Mouse (Mus musculus) adrenal gland, postnatal 4 days (tissue): ENCODE results near the gene Hrh2. TPM values are rescaled to one million over a fixed set of nuclear protein-coding genes. Genes with fewer than 3 reads are reported as not detected.

Experiments
- DNase-seq, 2 experiments: peaks; one replicate each; pipeline ENCODE4 v3.0.0; 2021 to 2022; ENCODE audit warnings: low spot score in 2 of 2, mixed read lengths in 2 of 2
- long read RNA-seq, 2 experiments: library from polyadenylated mRNA; stranded (forward); transcript quantifications; one replicate each; pipeline ENCODE4 v2.0.0; 2021
- total RNA-seq, 2 experiments: library from RNA; stranded (reverse); gene quantifications; 2 replicates each; pipeline ENCODE4 v1.2.3; 2021

Gene Hrh2
- total RNA-seq = under 1 TPM; 0.17 to 0.25 TPM
- long read RNA-seq, experiment 1 = 0 reads
- long read RNA-seq, experiment 2 = 0 reads

GRCm38 (mm10) chr13:54192021-54192481 is at the start of gene Hrh2:
TSS of gene Hrh2 (plus strand) at chr13:54192129.
- no peak for DNase-seq

GRCm38 (mm10) chr13:54143788-54144187 is 48.1 kb upstream of the Hrh2 start:
- DNase-seq = no peak

- no peak for DNase-seq
Observed at GRCm38 (mm10) chr13:54144624-54145023, 47.3 kb upstream of the Hrh2 start.

GRCm38 (mm10) chr13:54147328-54147727 is 44.6 kb upstream of the Hrh2 start:
- DNase-seq = no peak

DNA sequence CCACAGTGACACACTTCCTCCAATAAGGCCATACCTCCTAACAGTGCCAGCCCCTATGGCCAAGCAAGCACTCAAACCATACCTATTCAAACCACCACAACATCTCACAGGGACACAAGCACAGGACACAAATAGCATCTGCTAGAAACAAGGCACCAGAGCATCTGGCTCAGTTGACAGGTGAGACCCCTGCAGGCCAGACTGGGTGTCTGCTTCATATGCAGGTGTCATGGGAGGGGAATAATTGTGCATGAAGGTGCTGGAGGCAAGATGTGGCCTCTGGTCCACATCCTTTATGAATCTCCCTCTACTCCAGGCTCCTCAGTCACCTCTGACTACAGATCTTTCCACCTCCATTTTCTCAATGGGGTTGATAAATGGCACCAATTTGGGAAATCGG is 39.5 kb upstream of the Hrh2 start:
- no peak for DNase-seq

DNA sequence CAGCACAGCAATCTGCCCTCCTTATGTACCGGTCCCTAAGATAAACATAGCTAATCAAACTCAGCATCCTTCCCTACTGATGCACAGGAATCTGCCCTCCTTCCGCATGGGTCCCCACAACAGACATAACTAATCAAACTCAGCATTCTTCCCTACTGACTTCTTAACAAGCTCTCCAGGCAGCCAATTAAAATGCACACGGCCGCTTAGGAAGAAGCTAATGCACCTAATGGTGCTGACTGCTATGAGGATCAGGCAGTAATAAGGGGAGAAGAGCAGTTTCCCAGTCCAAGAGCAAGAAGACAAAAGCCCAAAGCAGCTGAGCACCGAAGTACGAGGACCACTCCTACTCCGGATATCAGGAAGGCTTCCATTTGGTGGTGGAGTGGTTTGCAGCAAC is 39.0 kb upstream of the Hrh2 start:
- DNase-seq = no peak

GRCm38 (mm10) chr13:54153672-54154218 is 38.2 kb upstream of the Hrh2 start:
- no peak for DNase-seq

- DNase-seq = no peak
Observed at GRCm38 (mm10) chr13:54155822-54156221, 36.1 kb upstream of the Hrh2 start.

DNA sequence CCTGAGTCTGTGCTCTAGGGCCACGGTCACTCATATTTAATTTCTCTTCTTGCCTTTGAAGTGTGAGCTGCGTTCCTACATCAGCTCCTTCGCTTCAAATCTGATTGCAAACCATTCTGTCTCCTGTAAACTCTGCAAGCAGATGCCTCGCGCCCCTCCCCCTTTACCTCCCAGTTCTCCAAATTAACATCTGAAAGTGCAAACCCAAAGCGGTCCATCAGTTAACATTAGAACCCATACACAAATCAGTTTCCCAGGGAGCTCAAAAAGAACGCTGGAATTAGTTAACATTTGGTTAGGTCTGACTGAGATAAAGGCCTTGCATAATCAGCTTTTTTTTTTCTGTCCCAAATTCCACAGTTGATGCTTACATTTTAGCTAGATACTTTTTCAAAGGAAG is 32.7 kb upstream of the Hrh2 start:
- DNase-seq = no peak

GRCm38 (mm10) chr13:54159756-54160155 is 32.2 kb upstream of the Hrh2 start:
- no peak for DNase-seq

DNA sequence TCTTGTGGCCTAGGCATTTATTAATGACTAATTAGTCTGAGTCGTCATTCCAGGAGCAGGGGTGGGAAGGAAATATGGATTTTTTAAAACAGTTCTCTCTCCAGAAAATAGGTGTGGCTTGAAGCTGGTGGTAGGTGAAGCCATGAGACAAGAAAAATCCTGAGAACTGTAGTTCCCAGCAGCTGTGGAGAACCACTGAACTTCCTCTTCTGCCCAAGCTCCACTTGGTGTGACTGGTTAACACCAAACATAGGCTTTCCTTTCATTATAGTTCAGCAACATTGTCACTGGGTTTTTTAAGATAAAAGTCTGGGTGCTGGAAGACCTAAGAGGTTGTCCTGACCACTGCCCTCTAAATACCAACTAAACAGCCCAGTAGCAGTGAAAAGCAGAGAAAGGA is 31.4 kb upstream of the Hrh2 start:
- DNase-seq = no peak

DNA sequence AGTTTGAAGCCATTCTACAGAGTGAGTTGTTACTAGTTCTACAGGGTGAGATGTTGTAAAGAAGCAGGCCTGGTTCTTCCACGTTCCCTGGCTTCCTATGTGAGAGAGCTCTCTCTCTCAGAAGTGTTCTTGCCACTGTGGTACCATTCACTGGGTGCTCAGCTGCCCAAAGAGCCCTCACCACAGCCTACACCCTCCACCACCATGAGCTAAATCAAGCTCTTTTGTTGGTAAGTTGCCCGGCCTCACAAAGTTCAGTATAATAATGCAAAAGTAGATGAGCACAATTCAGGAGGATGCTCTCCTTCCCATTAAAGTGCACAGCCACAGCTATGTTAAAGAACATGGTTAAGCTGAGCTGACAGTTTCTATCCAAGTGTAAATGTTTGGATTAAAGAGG is 30.4 kb upstream of the Hrh2 start:
- DNase-seq = no peak

GRCm38 (mm10) chr13:54163363-54163762 is 28.6 kb upstream of the Hrh2 start:
- no peak for DNase-seq

GRCm38 (mm10) chr13:54164462-54164861 is 27.5 kb upstream of the Hrh2 start:
- no peak for DNase-seq

- DNase-seq = no peak
Observed at GRCm38 (mm10) chr13:54165066-54165465, 26.9 kb upstream of the Hrh2 start.

GRCm38 (mm10) chr13:54165765-54166164 is 26.2 kb upstream of the Hrh2 start:
- no peak for DNase-seq

DNA sequence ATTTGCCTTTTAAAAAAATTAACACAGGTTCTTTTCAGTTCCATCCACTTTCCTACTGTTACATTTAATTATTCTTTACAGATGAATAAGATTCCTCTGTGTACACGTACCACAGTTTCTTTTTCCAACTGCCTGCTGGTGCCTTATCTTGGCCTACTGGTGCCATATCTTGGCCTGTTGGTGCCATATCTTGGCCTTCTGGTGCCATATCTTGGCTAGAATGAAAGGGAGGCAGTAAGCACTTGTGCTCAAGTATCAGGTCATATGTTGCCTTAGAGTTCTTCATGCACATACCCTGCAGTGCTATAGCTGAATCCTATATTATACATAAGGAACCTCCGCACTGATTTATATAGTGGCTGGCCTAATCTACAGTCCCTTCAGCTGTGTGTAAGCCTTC is 24.9 kb upstream of the Hrh2 start:
- DNase-seq = no peak

GRCm38 (mm10) chr13:54168675-54169074 is 23.3 kb upstream of the Hrh2 start:
- no peak for DNase-seq

DNA sequence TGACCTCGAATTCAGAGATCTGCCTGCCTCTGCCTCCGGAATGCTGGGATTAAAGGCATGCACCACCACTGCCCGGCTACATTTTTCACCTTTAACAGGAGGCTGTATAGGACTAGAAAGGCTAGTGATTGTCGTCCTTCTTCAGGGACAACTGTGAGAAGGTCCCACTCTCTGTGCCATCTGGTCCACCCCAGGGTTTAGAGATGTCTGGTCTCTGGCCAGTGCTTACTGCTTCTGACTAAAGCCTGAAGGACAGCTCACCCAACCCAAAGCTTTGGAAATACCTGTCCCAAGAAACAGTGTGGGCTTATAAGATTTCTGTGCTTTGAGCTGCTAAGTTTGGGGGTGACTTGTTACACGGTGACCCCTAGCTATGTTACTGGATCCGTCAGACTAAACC is 21.6 kb upstream of the Hrh2 start:
- no peak for DNase-seq

- no peak for DNase-seq
Observed at GRCm38 (mm10) chr13:54171346-54171745, 20.6 kb upstream of the Hrh2 start.

- DNase-seq = no peak
Observed at GRCm38 (mm10) chr13:54171761-54172160, 20.2 kb upstream of the Hrh2 start.

DNA sequence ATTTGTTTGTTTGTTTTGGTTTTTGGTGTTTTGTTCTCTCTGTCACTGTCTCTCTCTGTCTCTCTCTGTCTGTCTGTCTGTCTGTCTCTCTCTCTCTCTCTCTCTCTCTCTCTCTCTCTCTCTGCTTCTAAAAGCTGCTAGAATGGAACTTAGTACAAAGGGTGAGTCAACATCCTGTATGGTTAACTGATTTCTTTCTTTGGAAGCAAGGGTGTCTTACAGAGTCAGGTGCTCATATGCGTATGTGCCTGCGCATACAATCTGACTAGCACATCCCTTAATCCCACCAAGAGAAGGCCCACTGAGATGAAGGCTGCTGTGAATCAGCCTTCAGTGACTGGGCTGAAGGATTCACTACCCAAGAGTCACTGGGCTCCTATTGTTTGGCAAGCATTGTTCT is 18.0 kb upstream of the Hrh2 start:
- no peak for DNase-seq

DNA sequence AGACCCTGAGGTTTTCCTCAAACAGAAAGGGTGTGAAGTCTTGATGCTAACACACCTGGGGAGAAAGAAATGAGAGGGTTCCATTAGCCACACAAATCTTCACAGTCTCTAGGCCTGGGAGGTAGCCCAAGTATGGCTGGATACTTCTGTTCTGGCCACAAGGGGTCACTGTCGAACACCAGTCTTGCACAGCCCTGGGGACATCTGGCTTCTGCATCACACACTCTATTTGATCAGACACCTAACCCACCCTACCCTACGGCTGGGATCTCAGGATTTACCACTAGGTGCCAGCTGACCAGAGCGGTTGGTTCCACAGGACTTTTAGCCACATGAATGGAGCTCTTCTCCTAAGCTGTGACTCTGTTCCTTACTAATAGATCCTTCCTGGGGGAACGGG is 17.2 kb upstream of the Hrh2 start:
- DNase-seq = no peak

DNA sequence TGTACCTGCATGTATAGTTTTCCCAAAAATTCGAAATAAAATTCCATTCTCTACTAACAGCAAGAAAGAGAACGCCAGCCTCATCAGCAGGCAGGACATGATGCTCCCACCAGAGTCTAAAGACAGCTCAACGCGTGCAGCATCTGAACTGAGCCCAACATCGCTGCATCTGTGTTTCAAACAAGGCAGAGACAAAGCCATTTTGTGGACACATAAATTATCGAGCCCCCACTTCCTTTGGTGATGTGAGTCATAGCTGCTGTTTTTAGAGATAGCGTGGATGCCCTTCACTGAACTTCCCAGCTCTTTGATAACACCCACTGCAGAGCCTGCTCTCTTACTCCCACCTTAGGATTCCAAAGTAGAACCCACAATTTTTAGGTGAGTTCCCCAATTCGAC is 16.5 kb upstream of the Hrh2 start:
- no peak for DNase-seq
